Mouse (Mus musculus) CD4-positive, CD25-positive, alpha-beta regulatory T cell (primary cell): ENCODE data around the gene Tgif2lx1. TPM values are rescaled to one million over a fixed set of nuclear protein-coding genes. Genes with fewer than 3 reads are reported as not detected.

Source experiments
- polyA plus RNA-seq: library from polyadenylated mRNA; unstranded; fragments of 100-300 nt; shearing (Covaris generic); gene quantifications from one replicate; pipeline ENCODE4 v1.2.1, GENCODE M21; 2017

Gene Tgif2lx1
- not detected for polyA plus RNA-seq

DNA sequence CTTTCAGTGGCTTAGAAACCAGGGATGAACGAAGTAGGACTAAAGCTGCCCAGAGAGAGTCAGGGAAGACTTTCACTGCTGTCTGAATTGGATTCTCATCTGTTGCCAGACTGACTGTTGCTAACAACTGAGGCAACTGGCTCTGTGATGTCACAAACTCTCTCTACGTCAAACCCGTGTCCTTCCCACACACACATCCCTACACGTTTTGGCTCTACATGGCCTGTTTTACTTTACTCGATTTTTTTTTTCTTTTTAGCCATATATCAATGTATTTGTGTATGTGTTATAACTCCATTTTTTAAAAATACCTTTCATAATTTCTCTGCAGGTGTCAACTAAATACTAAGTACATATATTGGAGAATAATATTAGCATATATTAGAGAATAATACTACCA is at the start of gene Tgif2lx1:
Gene Tgif2lx1, minus strand, starts transcription at position 101 of the 400 bp plus-strand sequence.

Other genes with a start within 250 kb of the Tgif2lx1 start
- gene Tgif2lx2, start 53.5 kb downstream of the Tgif2lx1 start, polyA plus RNA-seq, result not detected